Mouse (Mus musculus): Measurements from ENCODE around the gene Bcl11a.

- TF ChIP-seq TAL1 (conservative IDR thresholded peaks at IDR 0.05; ENCODE audit: low read depth, low read length) (no peak), CTCF (IDR thresholded peaks at IDR 0.05; ENCODE audit: low read depth, low read length) (no peak)
Measured at GRCm38 (mm10) chr11:24147698-24148097, 69.8 kb downstream of the Bcl11a start.

All from G1E (cell line).